Mouse (Mus musculus): ENCODE measurements around the gene Sdc4. TPM values are rescaled to one million over a fixed set of nuclear protein-coding genes. Genes with fewer than 3 reads are reported as not detected.

Sdc4 gene
- 22.6 and 23.6 TPM in 2 replicates for polyA plus RNA-seq (2014; fragmentation: Nextera tagmentation; extraction: Ambion mirVana)

- DNase-seq (ENCODE audit: low spot score) (no peak), ATAC-seq (ENCODE audit: insufficient number of reproducible peaks, low FRiP score, low TSS enrichment, low read depth) (no peak)
- Histone ChIP-seq H3K9me3 (ENCODE audit: control insufficient read depth, low read length) (no peaks in the 10 kb centered on the region), H3K4me3 (ENCODE audit: low read depth, low read length) (peak within 1 kb of the TSS; percentile 61), H3K9ac (ENCODE audit: low read length) (peak within 1 kb of the TSS; percentile 78), H3K4me1 (ENCODE audit: control insufficient read depth, insufficient read depth, low read length) (peaks cover 11% of the 10 kb centered on the region), H3K27ac (replicated peaks; ENCODE audit: low read depth, low read length) (no peak within 1 kb of the TSS), H3K36me3 (ENCODE audit: control insufficient read depth, insufficient read depth, low read length) (no peaks in the 10 kb centered on the region), H3K27me3 (ENCODE audit: control insufficient read depth, insufficient read depth, low read length) (peaks cover 2% of the 10 kb centered on the region; the same call in 1 of the 2 replicates), H3K4me2 (ENCODE audit: low read depth, severe bottlenecking) (peak within 1 kb of the TSS; percentile 92)
- WGBS = 8% methylated on average over 18 of the region's 18 CpGs
Observed at GRCm38 (mm10) chr2:164443460-164444000, at the start of gene Sdc4. Sdc4 (minus strand) TSS chr2:164443887.

DNA sequence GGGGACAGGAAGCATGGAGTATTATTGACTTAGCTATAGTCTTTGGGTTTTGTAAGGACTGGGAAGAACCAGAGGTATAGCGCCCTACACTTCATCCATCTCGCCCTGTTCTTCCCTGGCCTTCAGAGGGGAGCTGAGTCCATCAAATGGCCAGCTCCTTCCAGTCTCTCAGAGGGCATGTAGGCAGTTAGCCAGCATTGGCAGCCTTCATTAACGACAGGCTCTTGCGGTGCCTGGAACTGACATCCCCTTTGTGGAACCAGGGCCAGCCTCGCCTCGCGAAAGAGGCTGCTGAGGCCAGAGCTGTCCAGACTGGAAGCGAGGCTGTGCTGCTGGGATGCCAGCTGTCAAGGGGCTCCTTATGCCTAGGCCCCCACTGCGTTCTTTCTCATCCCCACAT is 44.1 kb upstream of the Sdc4 start:
- H3K27me3 ChIP-seq (ENCODE audit: control insufficient read depth, insufficient read depth, low read length) = peaks cover 21% of the 10 kb centered on the region
- WGBS = 63% methylated on average over 9 of the region's 9 CpGs
- H3K9ac ChIP-seq (ENCODE audit: low read length) = no peak overlapping the region
- H3K4me3 ChIP-seq (ENCODE audit: low read depth, low read length) = no peak overlapping the region
- H3K36me3 ChIP-seq (ENCODE audit: control insufficient read depth, insufficient read depth, low read length) = no peaks in the 10 kb centered on the region
- no peak for ATAC-seq (ENCODE audit: insufficient number of reproducible peaks, low FRiP score, low TSS enrichment, low read depth)
- H3K9me3 ChIP-seq (ENCODE audit: control insufficient read depth, low read length) = no peaks in the 10 kb centered on the region
- peaks cover 8% of the 10 kb centered on the region; the same call in 1 of the 2 replicates for H3K4me1 ChIP-seq (ENCODE audit: control insufficient read depth, insufficient read depth, low read length)
- H3K4me2 ChIP-seq (ENCODE audit: low read depth, severe bottlenecking) = no peak overlapping the region
- no peak for DNase-seq (ENCODE audit: low spot score)
- H3K27ac ChIP-seq (replicated peaks; ENCODE audit: low read depth, low read length) = no peak overlapping the region

DNA sequence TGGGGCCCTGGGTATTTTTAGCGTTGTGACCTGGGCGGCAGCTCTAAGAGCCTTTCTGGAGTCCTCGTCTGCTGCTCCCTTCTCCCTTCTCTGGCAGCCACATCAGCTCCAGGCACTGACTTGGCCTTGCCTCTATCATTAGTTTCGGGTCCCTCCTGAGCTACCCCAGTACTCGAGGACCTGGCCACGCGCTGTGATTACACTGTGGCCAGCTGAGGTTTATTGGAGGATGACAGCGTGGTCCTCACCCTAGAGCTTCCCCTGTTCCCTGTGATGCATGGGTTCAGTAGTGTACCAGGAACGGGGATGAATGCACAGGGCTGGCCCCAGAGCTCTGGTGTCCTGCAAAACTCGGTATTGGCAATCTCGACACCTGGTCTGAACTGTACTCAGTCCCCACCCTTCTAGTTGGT is 43.4 kb upstream of the Sdc4 start:
- H3K4me3 ChIP-seq (ENCODE audit: low read depth, low read length) = peak overlapping the region; percentile 68
- DNase-seq (ENCODE audit: low spot score) (no peak), ATAC-seq (ENCODE audit: insufficient number of reproducible peaks, low FRiP score, low TSS enrichment, low read depth) (no peak)
- H3K9me3 ChIP-seq (ENCODE audit: control insufficient read depth, low read length) = no peaks in the 10 kb centered on the region
- peak overlapping the region; percentile 57 for H3K9ac ChIP-seq (ENCODE audit: low read length)
- peaks cover 21% of the 10 kb centered on the region for H3K27me3 ChIP-seq (ENCODE audit: control insufficient read depth, insufficient read depth, low read length)
- peak overlapping the region; percentile 100 for H3K4me2 ChIP-seq (ENCODE audit: low read depth, severe bottlenecking)
- H3K27ac ChIP-seq (replicated peaks; ENCODE audit: low read depth, low read length) = no peak overlapping the region
- no peaks in the 10 kb centered on the region for H3K36me3 ChIP-seq (ENCODE audit: control insufficient read depth, insufficient read depth, low read length)
- 13% methylated on average over 11 of the region's 11 CpGs for WGBS
- peaks cover 8% of the 10 kb centered on the region; the same call in 1 of the 2 replicates for H3K4me1 ChIP-seq (ENCODE audit: control insufficient read depth, insufficient read depth, low read length)

- DNase-seq (ENCODE audit: low spot score) (peak; percentile 52), ATAC-seq (ENCODE audit: insufficient number of reproducible peaks, low FRiP score, low TSS enrichment, low read depth) (no peak)
- peak overlapping the region; percentile 68 for H3K4me3 ChIP-seq (ENCODE audit: low read depth, low read length)
- under 1% methylated on average over 88 of the region's 90 CpGs for WGBS
- H3K4me1 ChIP-seq (ENCODE audit: control insufficient read depth, insufficient read depth, low read length) = peaks cover 8% of the 10 kb centered on the region; the same call in 1 of the 2 replicates
- peak overlapping the region; percentile 57 for H3K9ac ChIP-seq (ENCODE audit: low read length)
- H3K27me3 ChIP-seq (ENCODE audit: control insufficient read depth, insufficient read depth, low read length) = peaks cover 21% of the 10 kb centered on the region
- no peak overlapping the region for H3K27ac ChIP-seq (replicated peaks; ENCODE audit: low read depth, low read length)
- H3K9me3 ChIP-seq (ENCODE audit: control insufficient read depth, low read length) = no peaks in the 10 kb centered on the region
- H3K36me3 ChIP-seq (ENCODE audit: control insufficient read depth, insufficient read depth, low read length) = no peaks in the 10 kb centered on the region
- H3K4me2 ChIP-seq (ENCODE audit: low read depth, severe bottlenecking) = peak overlapping the region; percentile 100
Observed at GRCm38 (mm10) chr2:164486258-164487114, 42.8 kb upstream of the Sdc4 start.

- H3K4me3 ChIP-seq (ENCODE audit: low read depth, low read length) = peak within 1 kb of the TSS; percentile 68
- no peak for ATAC-seq (ENCODE audit: insufficient number of reproducible peaks, low FRiP score, low TSS enrichment, low read depth)
- peak within 1 kb of the TSS; percentile 57 for H3K9ac ChIP-seq (ENCODE audit: low read length)
- H3K4me1 ChIP-seq (ENCODE audit: control insufficient read depth, insufficient read depth, low read length) = peaks cover 8% of the 10 kb centered on the region; the same call in 1 of the 2 replicates
- H3K27ac ChIP-seq (replicated peaks; ENCODE audit: low read depth, low read length) = no peak within 1 kb of the TSS
- WGBS = 3% methylated on average over 26 of the region's 26 CpGs
- H3K27me3 ChIP-seq (ENCODE audit: control insufficient read depth, insufficient read depth, low read length) = peaks cover 21% of the 10 kb centered on the region
- peak within 1 kb of the TSS; percentile 100 for H3K4me2 ChIP-seq (ENCODE audit: low read depth, severe bottlenecking)
- H3K9me3 ChIP-seq (ENCODE audit: control insufficient read depth, low read length) = no peaks in the 10 kb centered on the region
- DNase-seq (ENCODE audit: low spot score) = peak; percentile 40
- no peaks in the 10 kb centered on the region for H3K36me3 ChIP-seq (ENCODE audit: control insufficient read depth, insufficient read depth, low read length)
Observed at GRCm38 (mm10) chr2:164485681-164486257, 42.1 kb upstream of the Sdc4 start, which contains the start of gene Dbndd2. Dbndd2 (plus strand) TSS chr2:164486106.

GRCm38 (mm10) chr2:164473624-164474023 is 29.9 kb upstream of the Sdc4 start, which contains the start of gene Trp53tg5:
Trp53tg5 (minus strand) TSS chr2:164473724.
- no peak for DNase-seq (ENCODE audit: low spot score)
- ATAC-seq (ENCODE audit: insufficient number of reproducible peaks, low FRiP score, low TSS enrichment, low read depth) = no peak
- no peaks in the 10 kb centered on the region for H3K9me3 ChIP-seq (ENCODE audit: control insufficient read depth, low read length)
- H3K4me2 ChIP-seq (ENCODE audit: low read depth, severe bottlenecking) = no peak within 1 kb of the TSS
- no peaks in the 10 kb centered on the region for H3K4me1 ChIP-seq (ENCODE audit: control insufficient read depth, insufficient read depth, low read length)
- no peak within 1 kb of the TSS for H3K27ac ChIP-seq (replicated peaks; ENCODE audit: low read depth, low read length)
- WGBS = 84% methylated on average over 6 of the region's 6 CpGs
- no peak within 1 kb of the TSS for H3K4me3 ChIP-seq (ENCODE audit: low read depth, low read length)
- no peaks in the 10 kb centered on the region for H3K36me3 ChIP-seq (ENCODE audit: control insufficient read depth, insufficient read depth, low read length)
- no peaks in the 10 kb centered on the region for H3K27me3 ChIP-seq (ENCODE audit: control insufficient read depth, insufficient read depth, low read length)
- H3K9ac ChIP-seq (ENCODE audit: low read length) = no peak within 1 kb of the TSS

DNA sequence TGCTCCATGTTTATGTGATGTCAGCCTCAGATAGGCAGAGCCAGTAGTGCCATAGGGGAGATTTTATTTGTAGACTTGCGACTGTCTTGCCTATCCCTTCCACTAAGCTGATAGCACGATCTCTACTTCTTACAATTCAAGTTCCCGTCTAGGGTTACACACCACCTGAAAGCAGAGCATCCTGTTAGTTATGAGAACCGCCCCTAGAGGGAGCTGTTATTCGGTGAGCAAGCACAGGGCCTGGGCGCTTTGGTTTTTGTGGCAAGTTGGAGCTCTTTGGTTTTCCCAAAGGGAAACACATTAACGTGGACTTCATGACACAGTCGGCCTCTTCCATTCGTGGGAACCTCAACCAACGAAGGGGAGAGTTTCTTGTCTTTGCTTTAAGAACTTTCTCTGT is 26.6 kb upstream of the Sdc4 start:
- Histone ChIP-seq H3K4me1 (ENCODE audit: control insufficient read depth, insufficient read depth, low read length) (no peaks in the 10 kb centered on the region), H3K4me2 (ENCODE audit: low read depth, severe bottlenecking) (no peak overlapping the region)

DNA sequence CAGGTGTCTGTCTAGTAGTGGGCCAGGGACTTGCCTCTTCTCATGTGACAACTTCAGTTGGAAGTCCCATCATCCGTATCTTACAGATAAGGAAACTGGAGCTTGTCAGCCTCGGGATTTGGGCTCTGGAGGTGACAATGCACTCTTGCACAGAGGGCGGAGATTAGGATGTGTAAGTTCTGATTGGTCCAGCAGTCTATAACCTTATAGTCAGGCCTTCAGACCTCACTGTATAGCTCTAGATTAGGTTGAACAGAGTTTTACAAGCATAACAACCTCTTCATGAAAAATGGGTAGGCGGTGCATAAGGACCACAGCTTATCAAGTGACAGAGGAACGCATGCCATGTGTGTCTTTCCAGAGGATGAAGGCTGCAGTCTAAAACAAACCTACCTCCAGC is 23.1 kb upstream of the Sdc4 start:
- Histone ChIP-seq H3K4me3 (ENCODE audit: low read depth, low read length) (no peak overlapping the region), H3K9me3 (ENCODE audit: control insufficient read depth, low read length) (no peaks in the 10 kb centered on the region), H3K9ac (ENCODE audit: low read length) (no peak overlapping the region), H3K27ac (replicated peaks; ENCODE audit: low read depth, low read length) (no peak overlapping the region), H3K36me3 (ENCODE audit: control insufficient read depth, insufficient read depth, low read length) (peaks cover 9% of the 10 kb centered on the region), H3K4me2 (ENCODE audit: low read depth, severe bottlenecking) (no peak overlapping the region), H3K27me3 (ENCODE audit: control insufficient read depth, insufficient read depth, low read length) (no peaks in the 10 kb centered on the region), H3K4me1 (ENCODE audit: control insufficient read depth, insufficient read depth, low read length) (peaks cover 2% of the 10 kb centered on the region)
- DNase-seq (ENCODE audit: low spot score) (no peak), ATAC-seq (ENCODE audit: insufficient number of reproducible peaks, low FRiP score, low TSS enrichment, low read depth) (no peak)
- 86% methylated on average over 5 of the region's 5 CpGs for WGBS

More for the DNA sequence above, 26.6 kb upstream of the Sdc4 start:
- 29% methylated on average over 10 of the region's 10 CpGs for WGBS
- Histone ChIP-seq H3K4me3 (ENCODE audit: low read depth, low read length) (no peak overlapping the region), H3K27ac (replicated peaks; ENCODE audit: low read depth, low read length) (no peak overlapping the region), H3K36me3 (ENCODE audit: control insufficient read depth, insufficient read depth, low read length) (no peaks in the 10 kb centered on the region), H3K9ac (ENCODE audit: low read length) (no peak overlapping the region), H3K9me3 (ENCODE audit: control insufficient read depth, low read length) (no peaks in the 10 kb centered on the region), H3K27me3 (ENCODE audit: control insufficient read depth, insufficient read depth, low read length) (no peaks in the 10 kb centered on the region)
- DNase-seq (ENCODE audit: low spot score) (peak; percentile 72), ATAC-seq (ENCODE audit: insufficient number of reproducible peaks, low FRiP score, low TSS enrichment, low read depth) (no peak)

Measured in limb, embryonic 11.5 days (tissue).